Mouse (Mus musculus) liver, postnatal 0 days (tissue): ENCODE results near the gene Pls3. TPM values are rescaled to one million over a fixed set of nuclear protein-coding genes. Genes with fewer than 3 reads are reported as not detected.

ENCODE experiments used
- ATAC-seq: fragments of 200-750 bp; cut with Nextera tagmentation; 2 replicates; pipeline ENCODE4 v1.8.0; 2017; ENCODE audit warnings: mild to moderate bottlenecking, moderate library complexity
- DNase-seq: peaks from one replicate; pipeline ENCODE4 v3.0.0-alpha.2; 2016
- H3K27ac ChIP-seq: fragments of 300-500 bp; sonication (generic); 2 replicates; pipeline ENCODE4 v1.5.1; 2014; ENCODE audit warnings: antibody characterized with exemption, moderate library complexity, mild to moderate bottlenecking, low read depth
- H3K27me3 ChIP-seq: fragments of 300-500 bp; sonication (generic); 2 replicates; pipeline ENCODE4 v1.6.1; 2014; ENCODE audit warnings: low read length, control low read depth, mixed read lengths; ENCODE audit not compliant: insufficient read depth
- H3K36me3 ChIP-seq: fragments of 300-500 bp; sonication (generic); replicated peaks from 2 replicates; pipeline ENCODE4 v1.6.1; 2014; ENCODE audit warnings: mild to moderate bottlenecking, control low read depth, low read length, moderate library complexity, mixed read lengths; ENCODE audit not compliant: insufficient read depth
- H3K4me1 ChIP-seq: fragments of 300-500 bp; sonication (generic); 2 replicates; pipeline ENCODE4 v1.6.1; 2014; ENCODE audit warnings: antibody characterized with exemption, mild to moderate bottlenecking, control low read depth; ENCODE audit not compliant: insufficient read depth
- H3K4me2 ChIP-seq: fragments of 300-500 bp; sonication (generic); 2 replicates; pipeline ENCODE4 v1.6.1; 2014; ENCODE audit warnings: low read depth, mild to moderate bottlenecking, low read length, moderate library complexity, mixed read lengths
- H3K4me3 ChIP-seq: fragments of 300-500 bp; sonication (generic); 2 replicates; pipeline ENCODE4 v1.5.1; 2014; ENCODE audit warnings: low read depth, low read length
- H3K9ac ChIP-seq: fragments of 300-500 bp; sonication (generic); replicated peaks from 2 replicates; pipeline ENCODE4 v1.6.1; 2014; ENCODE audit warnings: mild to moderate bottlenecking, moderate library complexity
- H3K9me3 ChIP-seq: fragments of 300-500 bp; sonication (generic); 2 replicates; pipeline ENCODE4 v1.6.1; 2016; ENCODE audit warnings: mild to moderate bottlenecking, control low read depth, low read length, mixed read lengths
- CTCF ChIP-seq: sonication (generic); IDR thresholded peaks from 2 replicates; pipeline ENCODE4 v1.5.1; 2016; ENCODE audit warnings: antibody characterized with exemption, low read depth
- EP300 ChIP-seq: IDR thresholded peaks from 2 replicates; pipeline ENCODE4 v1.6.1; 2016; ENCODE audit warnings: antibody characterized with exemption, low read depth, mild to moderate bottlenecking
- WGBS: fragments of 180-500 bp; shearing (Covaris S2); extraction: QIAGEN DNeasy Blood & Tissue Kit; methylation state at CpG from one replicate; pipeline ENCODE4 v1.1.7; 2014; ENCODE audit not compliant: insufficient replicate concordance; 5-methylcytosine and 5-hydroxymethylcytosine counted together
- polyA plus RNA-seq: library from polyadenylated mRNA; unstranded; fragments of >200 nt; fragmentation: Nextera tagmentation; extraction: Ambion mirVana; gene quantifications from 2 replicates; pipeline ENCODE4 v1.2.1, GENCODE M21; 2015

Pls3 gene
- 4.1 and 4.4 TPM in 2 replicates for polyA plus RNA-seq

DNA sequence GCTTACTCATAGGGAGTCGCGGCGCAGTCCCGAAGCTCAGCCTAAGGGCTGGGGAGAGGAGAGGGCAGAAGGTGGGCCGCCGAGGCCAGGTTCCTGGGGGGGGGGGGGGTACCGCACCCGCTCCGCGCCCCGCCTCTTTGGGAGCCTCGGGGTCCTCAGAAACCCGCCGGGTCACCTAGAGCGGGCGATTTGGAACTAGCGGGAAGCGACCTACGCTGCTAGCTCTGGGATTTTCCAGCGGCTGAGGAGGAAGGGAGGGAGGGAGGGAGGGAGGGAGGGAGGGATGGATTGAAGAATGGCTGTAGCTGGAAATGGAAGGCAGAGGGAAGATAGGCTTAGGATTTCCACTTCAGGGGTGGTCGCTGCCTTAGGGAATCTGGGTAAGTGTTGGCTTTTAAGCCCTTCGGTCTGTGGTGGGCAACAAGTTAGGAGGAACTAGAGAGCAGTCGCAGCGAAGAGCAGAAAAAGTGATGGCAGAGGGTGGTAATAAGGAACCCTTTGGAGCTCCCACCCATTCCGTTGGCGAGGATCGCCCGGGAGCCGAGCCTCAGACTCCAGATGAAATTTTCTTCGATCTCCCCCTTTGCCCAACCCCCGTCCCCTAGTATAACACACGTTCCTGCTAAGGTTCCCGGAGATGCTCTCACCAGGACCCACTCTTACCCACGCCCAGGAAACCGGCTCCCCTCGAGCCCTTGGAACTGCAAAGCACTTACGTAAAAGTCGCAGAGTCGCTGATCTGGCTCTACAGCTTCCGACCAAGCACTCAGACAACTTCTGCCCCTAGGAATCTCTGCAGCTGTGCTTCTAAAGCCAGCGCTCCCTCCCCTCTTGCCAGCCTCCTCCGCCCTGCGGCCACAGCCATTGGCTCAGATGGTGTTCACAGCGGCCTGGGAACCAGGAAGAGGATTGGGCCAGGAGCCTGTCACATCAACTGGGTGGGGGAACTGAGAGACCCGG, at the start of gene Pls3:
Gene Pls3 (minus strand): TSS at position 851 of the 960 bp plus-strand sequence.
- TF ChIP-seq CTCF (no peak), EP300 (no peak)
- peak; percentile 63 for DNase-seq
- peak; percentile 83 for ATAC-seq
- Histone ChIP-seq H3K9ac (no peak within 1 kb of the TSS; the same call in 1 of the 2 replicates), H3K4me1 (no peaks in the 10 kb centered on the region), H3K36me3 (no peaks in the 10 kb centered on the region), H3K9me3 (no peaks in the 10 kb centered on the region), H3K4me2 (peak within 1 kb of the TSS; percentile 67), H3K4me3 (peak within 1 kb of the TSS; percentile 45), H3K27me3 (no peaks in the 10 kb centered on the region), H3K27ac (0 out of 2 replicates have a peak within 1 kb of the TSS, but pooled peaks have one; percentile 22)
- WGBS, result 14% methylated on average over 43 of the region's 45 CpGs

DNA sequence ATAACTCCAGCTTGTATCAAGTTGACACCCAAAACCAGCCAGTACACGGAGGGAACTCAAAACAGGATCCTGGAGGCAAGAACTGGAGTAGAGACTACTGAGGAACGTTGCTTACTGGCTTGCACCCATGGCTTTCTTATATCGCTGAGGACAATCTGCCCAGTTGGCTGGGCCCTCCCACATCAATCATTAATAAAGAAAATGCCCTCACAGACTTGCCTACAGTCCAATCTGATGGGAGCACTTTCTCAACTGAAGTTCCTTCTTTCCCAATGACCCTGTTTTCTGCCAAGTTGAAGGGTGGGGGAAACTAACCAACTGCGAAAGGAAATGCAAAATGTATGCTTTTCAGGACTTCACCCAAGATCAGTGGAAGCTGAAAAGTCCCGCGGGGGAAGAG, 20.7 kb upstream of the Pls3 start:
- no peaks in the 10 kb centered on the region for H3K9me3 ChIP-seq
- H3K9ac ChIP-seq, result no peak overlapping the region
- no peak overlapping the region for H3K27ac ChIP-seq
- no peak for ATAC-seq
- no peak for DNase-seq
- no peaks in the 10 kb centered on the region for H3K4me1 ChIP-seq
- TF ChIP-seq EP300, result no peak
- no peak for TF ChIP-seq CTCF
- no peak overlapping the region for H3K4me2 ChIP-seq
- H3K4me3 ChIP-seq, result no peak overlapping the region
- H3K27me3 ChIP-seq, result no peaks in the 10 kb centered on the region
- WGBS, result 46% methylated on average over 6 of the region's 6 CpGs
- no peaks in the 10 kb centered on the region for H3K36me3 ChIP-seq

DNA sequence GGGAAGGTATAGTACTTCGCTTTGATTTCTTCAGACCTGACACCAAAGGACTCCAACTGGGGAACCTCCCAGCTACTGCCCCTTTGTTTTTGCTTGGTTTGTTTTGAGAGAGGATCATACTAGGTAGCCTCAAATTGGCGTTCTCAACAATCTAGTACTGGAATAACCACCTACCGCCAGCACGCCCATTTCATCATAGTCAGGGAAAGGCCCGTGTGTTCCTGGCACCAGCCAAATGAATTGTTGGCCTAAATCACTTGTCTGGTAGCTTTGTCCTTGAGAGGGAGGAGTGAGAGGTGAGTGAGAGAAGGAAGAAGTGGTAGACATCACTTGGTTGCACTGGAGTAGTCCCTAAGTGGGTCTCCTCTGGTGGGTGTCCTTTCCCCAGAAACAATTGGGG, 584 bp upstream of the Pls3 start:
- Histone ChIP-seq H3K36me3 (no peaks in the 10 kb centered on the region), H3K9me3 (no peaks in the 10 kb centered on the region), H3K4me3 (peak overlapping the region; percentile 45; the same call in 1 of the 2 replicates), H3K4me2 (peak overlapping the region; percentile 67), H3K27me3 (no peaks in the 10 kb centered on the region), H3K27ac (no peak overlapping the region), H3K4me1 (no peaks in the 10 kb centered on the region), H3K9ac (no peak overlapping the region)
- WGBS, result 29% methylated on average over 5 of the region's 5 CpGs
- ATAC-seq (no peak), DNase-seq (no peak)
- TF ChIP-seq EP300 (no peak), CTCF (no peak)

DNA sequence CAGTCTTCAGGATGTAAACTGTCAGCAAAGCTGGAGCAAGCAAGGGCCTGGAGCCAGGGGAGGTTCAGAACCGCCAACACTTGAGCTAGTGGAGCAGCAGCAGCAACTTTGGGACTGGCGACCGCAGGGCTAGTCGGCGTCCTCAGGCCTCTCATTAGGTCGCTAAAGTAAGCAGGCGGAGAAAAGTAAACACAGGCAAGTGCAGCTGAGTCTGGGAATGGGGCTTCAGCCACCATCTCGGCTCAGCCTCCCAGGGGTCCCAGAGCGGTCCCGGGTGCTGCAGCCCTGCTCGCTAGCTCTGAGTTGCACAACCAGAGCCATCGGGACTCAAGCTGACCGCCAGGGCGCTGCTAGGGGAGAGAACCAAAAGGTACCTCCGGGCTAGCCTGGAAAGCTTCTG, 1.2 kb downstream of the Pls3 start:
- Histone ChIP-seq H3K4me2 (peak overlapping the region; percentile 67), H3K9ac (no peak overlapping the region), H3K4me1 (no peaks in the 10 kb centered on the region), H3K9me3 (no peaks in the 10 kb centered on the region), H3K27ac (no peak overlapping the region), H3K27me3 (no peaks in the 10 kb centered on the region), H3K36me3 (no peaks in the 10 kb centered on the region), H3K4me3 (peak overlapping the region; percentile 45)
- WGBS, result 23% methylated on average over 13 of the region's 15 CpGs
- no peak for TF ChIP-seq EP300
- TF ChIP-seq CTCF, result no peak
- ATAC-seq, result no peak
- peak; percentile 14 for DNase-seq

DNA sequence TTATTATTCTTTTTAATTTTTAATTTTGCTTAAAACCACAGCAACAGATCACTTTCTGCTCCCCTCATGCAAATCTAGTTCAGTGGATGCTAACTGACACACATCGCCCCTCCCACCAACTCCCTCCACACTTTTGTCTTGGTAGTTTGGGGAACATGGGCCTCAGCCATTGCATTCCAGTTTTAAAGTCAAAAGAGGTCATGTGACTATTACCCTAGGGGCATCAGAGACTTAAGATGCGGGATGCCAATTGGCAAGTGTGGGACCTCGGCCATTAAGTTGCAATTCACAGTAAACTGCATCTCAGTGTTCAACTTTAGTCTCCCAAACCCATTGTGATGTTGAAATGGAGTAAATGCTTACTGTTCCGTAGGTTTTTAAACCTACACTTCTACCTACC, 1.7 kb downstream of the Pls3 start:
- Histone ChIP-seq H3K9ac (no peak overlapping the region), H3K9me3 (no peaks in the 10 kb centered on the region), H3K27me3 (no peaks in the 10 kb centered on the region), H3K4me3 (no peak overlapping the region), H3K27ac (no peak overlapping the region), H3K4me1 (no peaks in the 10 kb centered on the region), H3K36me3 (no peaks in the 10 kb centered on the region), H3K4me2 (no peak overlapping the region)
- ATAC-seq (no peak), DNase-seq (no peak)
- TF ChIP-seq CTCF (no peak), EP300 (no peak)
- WGBS, result 59% methylated on average over 4 of the region's 4 CpGs

DNA sequence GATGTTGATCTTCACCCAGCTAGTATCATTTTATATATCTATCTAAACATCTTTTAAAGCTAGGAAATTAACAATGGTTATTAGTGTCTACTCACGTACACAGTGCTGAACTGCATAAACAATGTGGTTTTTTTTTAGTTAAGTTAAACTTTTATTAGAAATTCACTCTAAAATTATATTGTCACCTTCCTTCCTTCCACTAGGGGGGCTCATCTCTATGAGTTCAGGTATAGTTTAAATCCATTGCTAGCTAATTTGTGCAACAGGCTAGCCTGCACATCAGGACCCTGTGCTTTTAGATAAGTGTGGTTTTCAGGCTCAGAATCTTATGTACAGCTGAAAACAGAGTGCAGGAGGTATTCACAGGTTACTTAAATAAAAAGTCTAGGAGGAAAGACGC, 3.1 kb downstream of the Pls3 start:
- DNase-seq (no peak), ATAC-seq (no peak)
- H3K27me3 ChIP-seq, result no peaks in the 10 kb centered on the region
- H3K4me1 ChIP-seq, result no peaks in the 10 kb centered on the region
- H3K27ac ChIP-seq, result no peak overlapping the region
- H3K36me3 ChIP-seq, result no peaks in the 10 kb centered on the region
- H3K9me3 ChIP-seq, result no peaks in the 10 kb centered on the region
- TF ChIP-seq EP300, result no peak
- TF ChIP-seq CTCF, result peak; percentile 16; the same call in 1 of the 2 replicates
- H3K4me3 ChIP-seq, result no peak overlapping the region
- H3K9ac ChIP-seq, result no peak overlapping the region
- 69% methylated on average over 2 of the region's 2 CpGs for WGBS
- H3K4me2 ChIP-seq, result no peak overlapping the region
